Mouse (Mus musculus): Measurements from ENCODE around the gene Mapkapk5. TPM values are rescaled to one million over a fixed set of nuclear protein-coding genes. Genes with fewer than 3 reads are reported as not detected.

Mapkapk5 gene
- polyA plus RNA-seq, 1 experiment, result 75.2 TPM

- Histone ChIP-seq H3K4me1 (ENCODE audit: control insufficient read depth, insufficient read depth, low read length) (no peaks in the 10 kb centered on the region), H3K27me3 (ENCODE audit: control insufficient read depth, insufficient read depth, low read length, poor library complexity, severe bottlenecking) (no peaks in the 10 kb centered on the region), H3K4me3 (ENCODE audit: low read depth, low read length) (no peak overlapping the region), H3K9ac (ENCODE audit: low read depth, poor library complexity, severe bottlenecking) (no peak overlapping the region), H3K9me3 (replicated peaks; ENCODE audit: control insufficient read depth, insufficient read depth, low read length, poor library complexity, severe bottlenecking) (no peaks in the 10 kb centered on the region), H3K27ac (ENCODE audit: insufficient read depth, low read length) (no peak overlapping the region), H3K36me3 (ENCODE audit: control insufficient read depth, insufficient read depth, low read length, poor library complexity, severe bottlenecking) (no peaks in the 10 kb centered on the region)
- TF ChIP-seq EP300 (IDR thresholded peaks at IDR 0.05; ENCODE audit: insufficient read depth, low read depth, low read length), result no peak
- TF ChIP-seq POLR2A (IDR thresholded peaks at IDR 0.05; ENCODE audit: insufficient read depth, low read length), result no peak
- no peak for TF ChIP-seq CTCF (IDR thresholded peaks at IDR 0.05; ENCODE audit: low read depth, low read length)
Measured at GRCm38 (mm10) chr5:121493305-121493704, 52.4 kb downstream of the Mapkapk5 start.

- H3K27ac ChIP-seq (ENCODE audit: insufficient read depth, low read length), result no peak overlapping the region
- H3K4me3 ChIP-seq (ENCODE audit: low read depth, low read length), result no peak overlapping the region
- TF ChIP-seq POLR2A (IDR thresholded peaks at IDR 0.05; ENCODE audit: insufficient read depth, low read length) (no peak), EP300 (IDR thresholded peaks at IDR 0.05; ENCODE audit: insufficient read depth, low read depth, low read length) (no peak), CTCF (IDR thresholded peaks at IDR 0.05; ENCODE audit: low read depth, low read length) (no peak)
- H3K27me3 ChIP-seq (ENCODE audit: control insufficient read depth, insufficient read depth, low read length, poor library complexity, severe bottlenecking), result no peaks in the 10 kb centered on the region
- no peaks in the 10 kb centered on the region for H3K4me1 ChIP-seq (ENCODE audit: control insufficient read depth, insufficient read depth, low read length)
- no peaks in the 10 kb centered on the region for H3K36me3 ChIP-seq (ENCODE audit: control insufficient read depth, insufficient read depth, low read length, poor library complexity, severe bottlenecking)
- no peak overlapping the region for H3K9ac ChIP-seq (ENCODE audit: low read depth, poor library complexity, severe bottlenecking)
- H3K9me3 ChIP-seq (replicated peaks; ENCODE audit: control insufficient read depth, insufficient read depth, low read length, poor library complexity, severe bottlenecking), result no peaks in the 10 kb centered on the region
Measured at GRCm38 (mm10) chr5:121484801-121485200, 60.9 kb downstream of the Mapkapk5 start.

- Histone ChIP-seq H3K36me3 (ENCODE audit: control insufficient read depth, insufficient read depth, low read length, poor library complexity, severe bottlenecking) (no peaks in the 10 kb centered on the region), H3K27me3 (ENCODE audit: control insufficient read depth, insufficient read depth, low read length, poor library complexity, severe bottlenecking) (no peaks in the 10 kb centered on the region), H3K4me3 (ENCODE audit: low read depth, low read length) (no peak overlapping the region), H3K9me3 (replicated peaks; ENCODE audit: control insufficient read depth, insufficient read depth, low read length, poor library complexity, severe bottlenecking) (no peaks in the 10 kb centered on the region), H3K4me1 (ENCODE audit: control insufficient read depth, insufficient read depth, low read length) (no peaks in the 10 kb centered on the region), H3K9ac (ENCODE audit: low read depth, poor library complexity, severe bottlenecking) (no peak overlapping the region), H3K27ac (ENCODE audit: insufficient read depth, low read length) (no peak overlapping the region)
- no peak for TF ChIP-seq CTCF (IDR thresholded peaks at IDR 0.05; ENCODE audit: low read depth, low read length)
- no peak for TF ChIP-seq POLR2A (IDR thresholded peaks at IDR 0.05; ENCODE audit: insufficient read depth, low read length)
- TF ChIP-seq EP300 (IDR thresholded peaks at IDR 0.05; ENCODE audit: insufficient read depth, low read depth, low read length), result no peak
Measured at GRCm38 (mm10) chr5:121477680-121478079, 68.0 kb downstream of the Mapkapk5 start.

- Histone ChIP-seq H3K27me3 (ENCODE audit: control insufficient read depth, insufficient read depth, low read length, poor library complexity, severe bottlenecking) (no peaks in the 10 kb centered on the region), H3K27ac (ENCODE audit: insufficient read depth, low read length) (no peak overlapping the region), H3K4me3 (ENCODE audit: low read depth, low read length) (no peak overlapping the region), H3K9ac (ENCODE audit: low read depth, poor library complexity, severe bottlenecking) (no peak overlapping the region), H3K4me1 (ENCODE audit: control insufficient read depth, insufficient read depth, low read length) (no peaks in the 10 kb centered on the region), H3K9me3 (replicated peaks; ENCODE audit: control insufficient read depth, insufficient read depth, low read length, poor library complexity, severe bottlenecking) (no peaks in the 10 kb centered on the region), H3K36me3 (ENCODE audit: control insufficient read depth, insufficient read depth, low read length, poor library complexity, severe bottlenecking) (no peaks in the 10 kb centered on the region)
- TF ChIP-seq POLR2A (IDR thresholded peaks at IDR 0.05; ENCODE audit: insufficient read depth, low read length) (no peak), EP300 (IDR thresholded peaks at IDR 0.05; ENCODE audit: insufficient read depth, low read depth, low read length) (no peak), CTCF (IDR thresholded peaks at IDR 0.05; ENCODE audit: low read depth, low read length) (no peak)
Measured at GRCm38 (mm10) chr5:121476040-121476439, 69.7 kb downstream of the Mapkapk5 start.

Other genes with a start within 250 kb of the Mapkapk5 start
- 23.1 and 25.9 TPM in 2 replicates for gene Trafd1, start 160.3 kb downstream of the Mapkapk5 start, polyA plus RNA-seq (2011; ENCODE audit: insufficient read depth, insufficient read length, low read depth, missing spikeins)
- 70.0 and 77.9 TPM in 2 replicates for gene Naa25, start 148.0 kb downstream of the Mapkapk5 start, polyA plus RNA-seq (2011; ENCODE audit: insufficient read depth, insufficient read length, low read depth, missing spikeins)
- 3.8 and 7.8 TPM in 2 replicates for gene Tmem116, start 94.0 kb downstream of the Mapkapk5 start, polyA plus RNA-seq (2011; ENCODE audit: insufficient read depth, insufficient read length, low read depth, missing spikeins)
- 79.2 and 83.7 TPM in 2 replicates for gene Erp29, start 93.4 kb downstream of the Mapkapk5 start, polyA plus RNA-seq (2011; ENCODE audit: insufficient read depth, insufficient read length, low read depth, missing spikeins)
- not detected in 2 replicates for gene Adam1b, start 42.5 kb downstream of the Mapkapk5 start, polyA plus RNA-seq (2011; ENCODE audit: insufficient read depth, insufficient read length, low read depth, missing spikeins)
- 2.3 TPM in 2 replicates for gene Adam1a, start 423 bp downstream of the Mapkapk5 start, polyA plus RNA-seq (2011; ENCODE audit: insufficient read depth, insufficient read length, low read depth, missing spikeins)
- gene Gm42878, start 423 bp downstream of the Mapkapk5 start, polyA plus RNA-seq (2011; ENCODE audit: insufficient read depth, insufficient read length, low read depth, missing spikeins), result not detected in 2 replicates
- gene Aldh2, start 47.9 kb upstream of the Mapkapk5 start, polyA plus RNA-seq (2011; ENCODE audit: insufficient read depth, insufficient read length, low read depth, missing spikeins), result 160 and 180 TPM in 2 replicates
- 5.8 and 6.3 TPM in 2 replicates for gene Acad12, start 73.0 kb upstream of the Mapkapk5 start, polyA plus RNA-seq (2011; ENCODE audit: insufficient read depth, insufficient read length, low read depth, missing spikeins)
- 5.8 and 9.0 TPM in 2 replicates for gene Acad10, start 114.6 kb upstream of the Mapkapk5 start, polyA plus RNA-seq (2011; ENCODE audit: insufficient read depth, insufficient read length, low read depth, missing spikeins)
- gene Brap, start 114.7 kb upstream of the Mapkapk5 start, polyA plus RNA-seq (2011; ENCODE audit: insufficient read depth, insufficient read length, low read depth, missing spikeins), result 31.9 and 34.4 TPM in 2 replicates
- 269 and 284 TPM in 2 replicates for gene Atxn2, start 165.4 kb upstream of the Mapkapk5 start, polyA plus RNA-seq (2011; ENCODE audit: insufficient read depth, insufficient read length, low read depth, missing spikeins)

All from ES-Bruce4 (cell line).